Comparison of ENCODE assay signal across 29 mouse cellular contexts in genomic region chr15:41352129-41352528, GRCm38 (mm10).
DNase-seq lines count a peak whose midpoint lies in the region; ATAC-seq and TF ChIP-seq lines count a peak whose summit lies in the region.
"Had no signal": no experiment of that assay in that cellular context is flagged by ENCODE, and none has a peak within 500 bp of the region (broad histone marks: within the 10 kb centered on the region; RNA-seq: fewer than 3 reads in every experiment).

No protein-coding gene starts in this region.

- H3K4me3 ChIP-seq in kidney, adult 2 months (ENCODE audit: insufficient read depth, low read depth, low read length) = no peak overlapping the region
- H3K4me3 ChIP-seq in forebrain, embryonic 16.5 days (replicated peaks; ENCODE audit: low read length) = no peak overlapping the region
- H3K4me3 ChIP-seq in heart, embryonic 11.5 days (ENCODE audit: low read depth, low read length) = no peak overlapping the region
- H3K4me3 ChIP-seq: embryonic facial prominence, embryonic 13.5 days; embryonic facial prominence, embryonic 15.5 days; erythroblast, embryonic 14.5 days; forebrain, embryonic 10.5 days; forebrain, embryonic 13.5 days; forebrain, embryonic 15.5 days had no signal

- no peak overlapping the region for H3K27ac ChIP-seq in kidney, adult 2 months (ENCODE audit: insufficient read depth, low read depth, low read length)
- H3K27ac ChIP-seq in forebrain, embryonic 16.5 days (ENCODE audit: low read length) = no peak overlapping the region
- no peak overlapping the region for H3K27ac ChIP-seq in heart, embryonic 11.5 days (ENCODE audit: low read depth, low read length)
- H3K27ac ChIP-seq: embryonic facial prominence, embryonic 13.5 days; embryonic facial prominence, embryonic 15.5 days; forebrain, embryonic 10.5 days; forebrain, embryonic 13.5 days; forebrain, embryonic 15.5 days had no signal

- ATAC-seq in forebrain, embryonic 16.5 days = no peak
- ATAC-seq in heart, embryonic 11.5 days (replicated peaks; ENCODE audit: insufficient number of reproducible peaks, low FRiP score, low TSS enrichment) = no peak
- ATAC-seq: CD4-positive, CD25-positive, alpha-beta regulatory T cell, adult 4 months; forebrain, embryonic 13.5 days; forebrain, embryonic 15.5 days; Patski had no signal

- 51% methylated on average over 2 of the region's 2 CpGs for WGBS in kidney, adult 2 months
- 17% methylated on average over 1 of the region's 2 CpGs for WGBS in forebrain, embryonic 16.5 days
- 36% methylated on average over 1 of the region's 2 CpGs for WGBS in heart, embryonic 11.5 days (ENCODE audit: insufficient replicate concordance)

- TF ChIP-seq POLR2A in kidney, adult 2 months (IDR thresholded peaks at IDR 0.05; ENCODE audit: low read depth, low read length) = no peak

- peak; percentile 4 for DNase-seq in kidney, postnatal 14 days
- no peak for DNase-seq in kidney, adult 2 months
- DNase-seq in ES-CJ7 (ENCODE audit: low read depth, low spot score) (peak; percentile 96), R1 (ENCODE audit: low read depth, low spot score) (peak; percentile 99), ZHBTc4 (ENCODE audit: low read depth, low spot score) (peak; percentile 92)
- DNase-seq in testis, postnatal 14 days (ENCODE audit: low spot score) = no peak
- DNase-seq: adrenal gland, adult 2 months; adrenal gland, postnatal 10 days; adrenal gland, postnatal 25 days; B cell, adult 2 months; cerebellum, adult 11 months; cerebellum, adult 18-20 months; cerebellum, adult 8-10 months; cerebellum, adult 9-11 months; cerebellum, postnatal 14 days; cerebellum, postnatal 36 days; embryo, embryonic 11 days had no signal

- no peak overlapping the region for H3K4me2 ChIP-seq in forebrain, embryonic 16.5 days (ENCODE audit: low read length)
- H3K4me2 ChIP-seq in heart, embryonic 11.5 days = no peak overlapping the region
- H3K4me2 ChIP-seq: embryonic facial prominence, embryonic 13.5 days; embryonic facial prominence, embryonic 15.5 days; forebrain, embryonic 13.5 days; forebrain, embryonic 15.5 days had no signal

- no peaks in the 10 kb centered on the region for H3K36me3 ChIP-seq in kidney, adult 2 months (ENCODE audit: control insufficient read depth, insufficient read depth, low read length)
- H3K36me3 ChIP-seq in forebrain, embryonic 16.5 days (ENCODE audit: control insufficient read depth, insufficient read depth) = no peaks in the 10 kb centered on the region
- H3K36me3 ChIP-seq in heart, embryonic 11.5 days (ENCODE audit: control insufficient read depth, insufficient read depth, low read length) = no peaks in the 10 kb centered on the region
- H3K36me3 ChIP-seq: embryonic facial prominence, embryonic 13.5 days; embryonic facial prominence, embryonic 15.5 days; forebrain, embryonic 10.5 days; forebrain, embryonic 15.5 days; G1E had no signal

- H3K4me1 ChIP-seq in kidney, adult 2 months (ENCODE audit: control insufficient read depth, insufficient read depth, low read length) = no peaks in the 10 kb centered on the region
- no peaks in the 10 kb centered on the region for H3K4me1 ChIP-seq in forebrain, embryonic 16.5 days (replicated peaks; ENCODE audit: control insufficient read depth, insufficient read depth, low read length)
- H3K4me1 ChIP-seq in heart, embryonic 11.5 days (ENCODE audit: control insufficient read depth, insufficient read depth, low read length) = no peaks in the 10 kb centered on the region
- H3K4me1 ChIP-seq: embryonic facial prominence, embryonic 13.5 days; embryonic facial prominence, embryonic 15.5 days; forebrain, embryonic 13.5 days; forebrain, embryonic 15.5 days had no signal

- TF ChIP-seq CTCF in kidney, adult 2 months (conservative IDR thresholded peaks at IDR 0.05; ENCODE audit: insufficient read depth, insufficient read length, low read depth, low read length) = no peak

- H3K9ac ChIP-seq in forebrain, embryonic 16.5 days (replicated peaks; ENCODE audit: low read depth, low read length) = no peak overlapping the region
- H3K9ac ChIP-seq in heart, embryonic 11.5 days (ENCODE audit: low read depth, low read length) = no peak overlapping the region
- H3K9ac ChIP-seq: embryonic facial prominence, embryonic 13.5 days; embryonic facial prominence, embryonic 15.5 days; forebrain, embryonic 13.5 days; forebrain, embryonic 15.5 days had no signal

- H3K27me3 ChIP-seq in kidney, adult 2 months (replicated peaks; ENCODE audit: control insufficient read depth, insufficient read depth, low read length) = no peaks in the 10 kb centered on the region
- no peaks in the 10 kb centered on the region for H3K27me3 ChIP-seq in forebrain, embryonic 16.5 days (replicated peaks; ENCODE audit: control insufficient read depth, insufficient read depth, low read length)
- H3K27me3 ChIP-seq in heart, embryonic 11.5 days (ENCODE audit: control insufficient read depth, insufficient read depth, low read length) = no peaks in the 10 kb centered on the region
- H3K27me3 ChIP-seq: CH12.LX; embryonic facial prominence, embryonic 13.5 days; embryonic facial prominence, embryonic 15.5 days; forebrain, embryonic 13.5 days; forebrain, embryonic 15.5 days; Patski had no signal

- no peaks in the 10 kb centered on the region for H3K9me3 ChIP-seq in forebrain, embryonic 16.5 days (ENCODE audit: control insufficient read depth, low read length)
- H3K9me3 ChIP-seq in heart, embryonic 11.5 days (replicated peaks; ENCODE audit: control insufficient read depth, low read length) = no peaks in the 10 kb centered on the region
- H3K9me3 ChIP-seq: embryonic facial prominence, embryonic 13.5 days; embryonic facial prominence, embryonic 15.5 days; forebrain, embryonic 10.5 days; forebrain, embryonic 13.5 days; forebrain, embryonic 15.5 days; G1E had no signal

Comparison
In these comparisons a context has a peak if more than half of its experiments do, and no peak if none do; other contexts are left out.
1. DNase-seq: peak in kidney, postnatal 14 days (single experiment), ES-CJ7 (single experiment), R1 (single experiment) and ZHBTc4 (single experiment); none in kidney, adult 2 months (single experiment) and testis, postnatal 14 days (single experiment).